Mouse (Mus musculus) lung, postnatal 0 days (tissue): ENCODE measurements around the gene Pacsin2.

Experiments
- CTCF ChIP-seq: IDR thresholded peaks from 2 replicates; pipeline ENCODE4 v1.5.1; 2016; ENCODE audit warnings: antibody characterized with exemption, mild to moderate bottlenecking
- EP300 ChIP-seq: IDR thresholded peaks from 2 replicates; pipeline ENCODE4 v1.6.1; 2016; ENCODE audit warnings: antibody characterized with exemption, mild to moderate bottlenecking, control low read depth

- TF ChIP-seq EP300 = no peak
- no peak for TF ChIP-seq CTCF
Measured at GRCm38 (mm10) chr15:83484311-83484710, 19.9 kb upstream of the Pacsin2 start.
